Mouse (Mus musculus) myocyte (in vitro differentiated cells): ENCODE data around the gene Traf5. TPM values are rescaled to one million over a fixed set of nuclear protein-coding genes. Genes with fewer than 3 reads are reported as not detected.

Source experiments
- H3K27me3 ChIP-seq: one replicate; pipeline ENCODE4 v1.6.1; 2011; ENCODE audit not compliant: control insufficient read depth, insufficient read depth, insufficient read length
- H3K36me3 ChIP-seq: one replicate; pipeline ENCODE4 v1.6.1; 2011; ENCODE audit not compliant: control insufficient read depth, insufficient read depth
- H3K4me2 ChIP-seq: one replicate; pipeline ENCODE4 v1.6.1; 2011; ENCODE audit warnings: low read depth, control low read depth
- H3K4me3 ChIP-seq: one replicate; pipeline ENCODE4 v1.5.1; 2011; ENCODE audit warnings: mild to moderate bottlenecking, control low read depth, moderate library complexity
- H3K79me2 ChIP-seq: one replicate; pipeline ENCODE4 v1.6.1; 2011; ENCODE audit not compliant: control insufficient read depth, insufficient read depth
- H3ac ChIP-seq: one replicate; pipeline ENCODE4 v1.6.1; 2011; ENCODE audit not compliant: control insufficient read depth, insufficient read length
- CEBPB ChIP-seq: IDR thresholded peaks from 2 replicates; pipeline ENCODE4 v1.6.1; 2011; ENCODE audit warnings: mild to moderate bottlenecking, moderate library complexity; ENCODE audit not compliant: poor library complexity, insufficient read depth, severe bottlenecking
- E2F4 ChIP-seq: IDR thresholded peaks from one replicate; pipeline ENCODE4 v1.6.1; 2011; ENCODE audit warnings: mild to moderate bottlenecking, control low read depth, moderate library complexity; ENCODE audit not compliant: insufficient read depth
- MAX ChIP-seq: IDR thresholded peaks from one replicate; pipeline ENCODE4 v1.6.1; 2011; ENCODE audit warnings: low read depth, mild to moderate bottlenecking, control low read depth
- MYOD1 ChIP-seq, 3 experiments: IDR thresholded peaks; one replicate each; pipeline ENCODE4 v1.6.1; 2011; ENCODE audit warnings: control low read depth in 2 of 3, low read depth in 2 of 3, mild to moderate bottlenecking in 2 of 3, moderate library complexity in 1 of 3; ENCODE audit not compliant: insufficient read length in 2 of 3, control insufficient read depth in 1 of 3
- MYOG ChIP-seq, 3 experiments: IDR thresholded peaks; one replicate each; pipeline ENCODE4 v1.6.1; 2011; ENCODE audit warnings: control low read depth in 2 of 3, low read depth in 2 of 3, mild to moderate bottlenecking in 2 of 3; ENCODE audit not compliant: insufficient read length in 2 of 3, control insufficient read depth in 1 of 3, insufficient read depth in 1 of 3
- POLR2A ChIP-seq: IDR thresholded peaks from one replicate; pipeline ENCODE4 v1.6.1; 2011; ENCODE audit warnings: low read depth, mild to moderate bottlenecking, control low read depth, moderate library complexity; ENCODE audit not compliant: insufficient read length
- POLR2AphosphoS2 ChIP-seq: IDR thresholded peaks from one replicate; pipeline ENCODE4 v1.6.1; 2011; ENCODE audit warnings: low read depth, control low read depth; ENCODE audit not compliant: insufficient read length
- REST ChIP-seq: IDR thresholded peaks from one replicate; pipeline ENCODE4 v1.6.1; 2011; ENCODE audit warnings: mild to moderate bottlenecking, control low read depth, moderate library complexity; ENCODE audit not compliant: insufficient read depth, insufficient read length
- SRF ChIP-seq: IDR thresholded peaks from one replicate; pipeline ENCODE4 v1.6.1; 2011; ENCODE audit warnings: low read depth; ENCODE audit not compliant: control insufficient read depth, insufficient read length
- TCF12 ChIP-seq: IDR thresholded peaks from one replicate; pipeline ENCODE4 v1.6.1; 2011; ENCODE audit warnings: mild to moderate bottlenecking, control low read depth; ENCODE audit not compliant: poor library complexity, insufficient read depth, severe bottlenecking
- TCF3 ChIP-seq: IDR thresholded peaks from one replicate; pipeline ENCODE4 v1.6.1; 2011; ENCODE audit warnings: low read depth, control low read depth; ENCODE audit not compliant: insufficient read length
- USF1 ChIP-seq: IDR thresholded peaks from one replicate; pipeline ENCODE4 v1.6.1; 2011; ENCODE audit warnings: low read depth, mild to moderate bottlenecking, control low read depth, moderate library complexity
- polyA plus RNA-seq: library from polyadenylated mRNA; unstranded; fragments of >200 nt; fragmentation: generic; extraction: Trizol; gene quantifications from one replicate; pipeline ENCODE4 v1.2.1, GENCODE M21; 2012; ENCODE audit warnings: missing spikeins

Traf5 gene
- polyA plus RNA-seq, 1 experiment, result 10.8 TPM

GRCm38 (mm10) chr1:191986674-191987480 is 105.5 kb downstream of the Traf5 start:
- no peak for TF ChIP-seq POLR2A
- H3K4me2 ChIP-seq, result no peak overlapping the region
- peaks cover 5% of the 10 kb centered on the region for H3K27me3 ChIP-seq
- H3K4me3 ChIP-seq, result no peak overlapping the region
- no peaks in the 10 kb centered on the region for H3K79me2 ChIP-seq
- no peaks in the 10 kb centered on the region for H3K36me3 ChIP-seq
- H3ac ChIP-seq, result no peak overlapping the region

DNA sequence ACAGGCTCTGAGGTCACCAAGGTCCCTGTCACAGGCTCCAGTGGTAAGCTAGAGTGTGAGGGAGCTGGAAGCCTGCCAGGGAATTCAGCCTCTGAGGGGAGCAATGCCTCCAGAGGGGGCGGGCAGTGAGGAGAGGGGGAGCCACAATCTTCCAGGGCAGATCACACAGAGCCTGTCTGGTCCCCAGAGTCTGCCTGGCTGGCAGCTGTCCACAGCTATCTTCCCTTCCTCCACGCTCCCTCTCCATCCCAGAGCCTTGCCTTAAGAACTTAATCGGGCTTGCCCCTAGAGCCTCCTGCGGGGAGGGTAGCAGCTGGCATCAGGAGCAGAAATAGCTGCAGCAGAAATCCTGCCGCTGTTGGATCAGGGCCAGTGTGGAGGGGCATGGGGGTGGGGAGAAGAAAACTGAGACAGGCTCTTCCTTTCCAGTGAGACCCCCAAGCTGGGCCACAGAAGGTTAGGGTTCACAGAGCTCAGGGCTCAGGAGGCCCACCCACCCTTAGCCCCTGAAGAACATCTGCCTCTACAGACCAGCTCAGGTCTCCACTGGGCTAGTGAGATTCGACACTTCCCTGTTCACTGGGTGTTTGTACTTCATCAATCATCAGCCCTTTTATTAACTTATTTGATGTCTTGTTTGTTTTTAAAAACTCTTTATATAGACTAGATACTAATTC is 110.8 kb downstream of the Traf5 start:
- Histone ChIP-seq H3K79me2 (no peaks in the 10 kb centered on the region), H3K36me3 (no peaks in the 10 kb centered on the region), H3ac (no peak overlapping the region), H3K4me3 (no peak overlapping the region), H3K4me2 (peak overlapping the region; percentile 13), H3K27me3 (peaks cover 13% of the 10 kb centered on the region)
- TF ChIP-seq MYOG (IDR thresholded peaks at IDR 0.05; ENCODE audit: control insufficient read depth in 1 of 3, insufficient read depth in 1 of 3, insufficient read length in 2 of 3, low read depth in 2 of 3) (peak; percentile 8 to 76 (median 58)), MYOD1 (IDR thresholded peaks at IDR 0.05; ENCODE audit: control insufficient read depth in 1 of 3, insufficient read length in 2 of 3, low read depth in 2 of 3) (peak in 2 of 3 experiments; percentile 70 to 77), POLR2A (no peak)

DNA sequence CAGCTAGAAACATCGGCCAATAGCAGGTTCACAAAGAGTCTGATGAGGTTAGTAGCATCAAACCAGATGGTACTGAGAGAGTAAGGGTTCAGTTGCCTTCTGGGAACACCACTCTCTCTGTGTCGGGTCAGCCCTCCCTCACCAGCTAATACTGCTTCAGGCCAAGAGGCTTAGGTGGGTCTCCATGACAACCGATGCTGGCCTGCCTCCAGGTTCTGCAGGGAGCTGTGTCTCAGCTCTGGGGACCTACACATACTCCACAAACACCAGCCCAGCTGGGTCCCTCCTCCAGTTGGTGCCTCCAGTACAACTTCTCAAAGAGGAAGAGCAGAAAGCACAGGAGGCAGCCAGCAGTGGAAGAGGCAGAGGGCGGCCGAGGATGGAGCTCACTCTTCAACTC is 115.2 kb downstream of the Traf5 start, which contains the start of gene Rd3:
Gene Rd3 (plus strand): TSS at position 184 of the 400 bp plus-strand sequence.
- H3K79me2 ChIP-seq, result no peaks in the 10 kb centered on the region
- peaks cover 8% of the 10 kb centered on the region for H3K27me3 ChIP-seq
- no peak within 1 kb of the TSS for H3ac ChIP-seq
- TF ChIP-seq REST (no peak), TCF12 (no peak), MAX (no peak), MYOD1 (IDR thresholded peaks at IDR 0.05; ENCODE audit: control insufficient read depth in 1 of 3, insufficient read length in 2 of 3, low read depth in 2 of 3) (no peak), SRF (no peak), POLR2A (no peak), MYOG (IDR thresholded peaks at IDR 0.05; ENCODE audit: control insufficient read depth in 1 of 3, insufficient read depth in 1 of 3, insufficient read length in 2 of 3, low read depth in 2 of 3) (no peak), POLR2AphosphoS2 (no peak), USF1 (no peak), CEBPB (no peak), E2F4 (no peak), TCF3 (no peak)
- H3K36me3 ChIP-seq, result no peaks in the 10 kb centered on the region
- no peak within 1 kb of the TSS for H3K4me2 ChIP-seq
- H3K4me3 ChIP-seq, result no peak within 1 kb of the TSS

GRCm38 (mm10) chr1:191974509-191975405 is 117.6 kb downstream of the Traf5 start:
- no peak overlapping the region for H3ac ChIP-seq
- H3K36me3 ChIP-seq, result no peaks in the 10 kb centered on the region
- peak overlapping the region; percentile 28 for H3K4me2 ChIP-seq
- H3K79me2 ChIP-seq, result no peaks in the 10 kb centered on the region
- TF ChIP-seq CEBPB, result peak; percentile 80; the same call in 1 of the 2 replicates
- no peak for TF ChIP-seq SRF
- no peak for TF ChIP-seq TCF3
- peaks cover 8% of the 10 kb centered on the region for H3K27me3 ChIP-seq
- no peak overlapping the region for H3K4me3 ChIP-seq

DNA sequence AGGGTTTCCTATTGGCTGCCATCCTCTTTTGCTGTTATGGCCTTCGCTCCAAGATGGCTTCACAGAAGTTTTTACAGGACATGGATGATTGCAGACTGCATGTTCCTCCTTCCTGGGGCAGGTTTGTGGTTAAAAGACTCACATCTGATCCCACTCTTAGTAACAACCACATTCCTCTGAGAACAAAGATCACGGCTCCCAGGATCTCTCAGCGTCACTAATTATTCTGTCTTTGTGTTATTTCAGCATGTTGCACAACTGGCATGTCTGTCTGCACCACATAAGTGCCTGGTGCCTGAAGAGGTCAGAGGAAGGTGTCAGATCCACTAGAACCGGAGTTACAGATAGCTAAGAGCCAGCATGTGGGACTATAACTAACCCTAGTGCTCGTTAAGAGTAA is 122.4 kb downstream of the Traf5 start:
- Histone ChIP-seq H3K4me3 (no peak overlapping the region), H3K4me2 (no peak overlapping the region), H3ac (no peak overlapping the region), H3K27me3 (no peaks in the 10 kb centered on the region), H3K36me3 (no peaks in the 10 kb centered on the region), H3K79me2 (no peaks in the 10 kb centered on the region)
- peak; percentile 62; the same call in 1 of the 2 replicates for TF ChIP-seq CEBPB
- no peak for TF ChIP-seq MYOG (IDR thresholded peaks at IDR 0.05; ENCODE audit: control insufficient read depth in 1 of 3, insufficient read depth in 1 of 3, insufficient read length in 2 of 3, low read depth in 2 of 3)
